Mouse (Mus musculus): ENCODE measurements at regions not wholly inside any gene's neighbourhood (a gene's known extent, or its start where the extent isn't known, plus 50 kb on each side); places are given as distances from the start of the nearest gene placed in this dataset.
A peak's percentile ranks its signal among the peaks of the same experiment; 100 is the strongest.

GRCm38 (mm10) chr9:16994169-16994568, 493.1 kb upstream of the Fat3 start:
- peak; percentile 8 for DNase-seq

GRCm38 (mm10) chr9:16988114-16988513, 487.0 kb upstream of the Fat3 start:
- no peak for DNase-seq

GRCm38 (mm10) chr9:16977321-16977720, 476.2 kb upstream of the Fat3 start:
- DNase-seq = no peak

GRCm38 (mm10) chr9:16970373-16970772, 469.3 kb upstream of the Fat3 start:
- DNase-seq = no peak

- no peak for DNase-seq
Observed at GRCm38 (mm10) chr9:16933602-16934001, 432.5 kb upstream of the Fat3 start.

- no peak for DNase-seq
Observed at GRCm38 (mm10) chr9:16931586-16931985, 430.5 kb upstream of the Fat3 start.

GRCm38 (mm10) chr9:16926315-16926984, 425.4 kb upstream of the Fat3 start:
- DNase-seq = no peak

- DNase-seq = no peak
Observed at GRCm38 (mm10) chr9:16925279-16925678, 424.2 kb upstream of the Fat3 start.

- no peak for DNase-seq
Observed at GRCm38 (mm10) chr9:16906155-16906554, 405.1 kb upstream of the Fat3 start.

- no peak for DNase-seq
Observed at GRCm38 (mm10) chr9:16899060-16899459, 398.0 kb upstream of the Fat3 start.

- DNase-seq = no peak
Observed at GRCm38 (mm10) chr9:16852458-16853026, 351.5 kb upstream of the Fat3 start.

GRCm38 (mm10) chr9:16808494-16808893, 307.4 kb upstream of the Fat3 start:
- no peak for DNase-seq

- no peak for DNase-seq
Observed at GRCm38 (mm10) chr9:16772867-16773266, 271.8 kb upstream of the Fat3 start.

- no peak for DNase-seq
Observed at GRCm38 (mm10) chr9:16727653-16728052, 226.6 kb upstream of the Fat3 start.

GRCm38 (mm10) chr9:16702431-16702830, 201.3 kb upstream of the Fat3 start:
- no peak for DNase-seq

GRCm38 (mm10) chr9:16661527-16661926, 160.4 kb upstream of the Fat3 start:
- no peak for DNase-seq

GRCm38 (mm10) chr9:16660940-16661339, 159.9 kb upstream of the Fat3 start:
- no peak for DNase-seq

Measured in gastrocnemius, postnatal 25 days (tissue).